Mouse (Mus musculus): ENCODE results near the gene Sobp. TPM values are rescaled to one million over a fixed set of nuclear protein-coding genes. Genes with fewer than 3 reads are reported as not detected.

Sobp gene
- polyA plus RNA-seq (2016; fragmentation: Nextera tagmentation; extraction: Ambion mirVana), result 1.3 TPM in 2 replicates

GRCm38 (mm10) chr10:43174326-43175155 is at the start of gene Sobp, which contains the start of gene 9030612E09Rik:
Sobp (minus strand) TSS chr10:43174530.
9030612E09Rik (plus strand) TSS chr10:43174704.
- WGBS, result under 1% methylated on average over 87 of the region's 91 CpGs
- Histone ChIP-seq H3K27ac (peak within 1 kb of the TSS; percentile 88), H3K36me3 (no peaks in the 10 kb centered on the region), H3K4me1 (peaks cover 25% of the 10 kb centered on the region), H3K27me3 (ENCODE audit: insufficient read depth, poor library complexity, severe bottlenecking) (peaks cover 53% of the 10 kb centered on the region), H3K4me3 (peak within 1 kb of the TSS; percentile 89), H3K9me3 (no peaks in the 10 kb centered on the region)
- peak; percentile 85 for DNase-seq (ENCODE audit: low spot score)

GRCm38 (mm10) chr10:43223391-43223790 is 49.1 kb upstream of the Sobp start:
- H3K9me3 ChIP-seq, result no peaks in the 10 kb centered on the region
- no peak for DNase-seq (ENCODE audit: low spot score)
- no peaks in the 10 kb centered on the region for H3K36me3 ChIP-seq
- 91% methylated on average over 2 of the region's 2 CpGs for WGBS
- H3K4me3 ChIP-seq, result no peak overlapping the region
- no peaks in the 10 kb centered on the region for H3K27me3 ChIP-seq (ENCODE audit: insufficient read depth, poor library complexity, severe bottlenecking)
- peaks cover 3% of the 10 kb centered on the region; the same call in 1 of the 2 replicates for H3K4me1 ChIP-seq
- H3K27ac ChIP-seq, result no peak overlapping the region

DNA sequence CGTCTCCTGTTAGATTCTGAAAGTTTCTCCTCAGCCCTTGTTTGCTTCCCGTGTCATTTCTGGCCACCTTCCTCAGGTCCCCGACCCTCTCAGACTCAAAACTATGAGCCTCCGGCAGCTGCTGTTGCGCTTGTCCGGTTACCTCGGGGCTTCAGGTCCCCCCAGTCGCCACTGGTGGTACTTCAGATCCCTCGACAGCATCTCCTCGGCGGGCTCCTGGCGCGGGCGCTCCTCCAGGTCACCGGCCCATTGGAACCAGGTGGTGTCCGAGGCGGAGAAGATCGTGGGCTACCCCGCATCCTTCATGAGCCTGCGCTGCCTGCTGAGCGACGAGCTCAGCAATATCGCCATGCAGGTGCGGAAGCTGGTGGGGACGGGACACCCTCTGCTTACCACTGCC is 47.3 kb upstream of the Sobp start:
- peak overlapping the region; percentile 97 for H3K27ac ChIP-seq
- peaks cover 3% of the 10 kb centered on the region; the same call in 1 of the 2 replicates for H3K4me1 ChIP-seq
- under 1% methylated on average over 25 of the region's 25 CpGs for WGBS
- no peaks in the 10 kb centered on the region for H3K36me3 ChIP-seq
- H3K9me3 ChIP-seq, result no peaks in the 10 kb centered on the region
- H3K4me3 ChIP-seq, result peak overlapping the region; percentile 87
- no peaks in the 10 kb centered on the region for H3K27me3 ChIP-seq (ENCODE audit: insufficient read depth, poor library complexity, severe bottlenecking)
- DNase-seq (ENCODE audit: low spot score), result no peak

GRCm38 (mm10) chr10:43220910-43221625 is 46.7 kb upstream of the Sobp start, which contains the start of gene Pdss2:
Pdss2 (plus strand) TSS chr10:43221486.
- peak within 1 kb of the TSS; percentile 87 for H3K4me3 ChIP-seq
- H3K9me3 ChIP-seq, result no peaks in the 10 kb centered on the region
- H3K4me1 ChIP-seq, result peaks cover 3% of the 10 kb centered on the region; the same call in 1 of the 2 replicates
- no peaks in the 10 kb centered on the region for H3K27me3 ChIP-seq (ENCODE audit: insufficient read depth, poor library complexity, severe bottlenecking)
- H3K36me3 ChIP-seq, result no peaks in the 10 kb centered on the region
- peak; percentile 98 for DNase-seq (ENCODE audit: low spot score)
- H3K27ac ChIP-seq, result peak within 1 kb of the TSS; percentile 97
- WGBS, result under 1% methylated on average over 50 of the region's 50 CpGs

DNA sequence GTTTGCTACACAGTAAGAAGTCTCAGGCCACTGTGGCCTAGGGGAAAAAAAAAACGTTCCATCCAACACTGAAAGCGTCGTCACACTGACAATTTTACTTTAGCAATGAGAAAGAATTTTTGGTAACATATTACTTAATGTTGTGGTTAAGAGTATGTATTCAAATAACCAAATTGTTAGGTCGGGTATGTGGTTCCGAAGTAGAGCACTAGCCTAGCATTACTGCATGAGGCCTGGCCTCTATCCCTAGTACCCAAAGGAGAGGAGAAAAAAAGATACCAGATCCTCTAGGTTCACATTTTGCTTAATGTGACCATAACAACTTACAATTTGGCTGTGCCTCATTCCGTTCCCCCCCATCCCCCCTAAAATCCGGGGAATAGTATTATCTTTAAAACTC is 46.1 kb upstream of the Sobp start:
- peak overlapping the region; percentile 97 for H3K27ac ChIP-seq
- DNase-seq (ENCODE audit: low spot score), result no peak
- WGBS, result 18% methylated on average over 7 of the region's 7 CpGs

DNA sequence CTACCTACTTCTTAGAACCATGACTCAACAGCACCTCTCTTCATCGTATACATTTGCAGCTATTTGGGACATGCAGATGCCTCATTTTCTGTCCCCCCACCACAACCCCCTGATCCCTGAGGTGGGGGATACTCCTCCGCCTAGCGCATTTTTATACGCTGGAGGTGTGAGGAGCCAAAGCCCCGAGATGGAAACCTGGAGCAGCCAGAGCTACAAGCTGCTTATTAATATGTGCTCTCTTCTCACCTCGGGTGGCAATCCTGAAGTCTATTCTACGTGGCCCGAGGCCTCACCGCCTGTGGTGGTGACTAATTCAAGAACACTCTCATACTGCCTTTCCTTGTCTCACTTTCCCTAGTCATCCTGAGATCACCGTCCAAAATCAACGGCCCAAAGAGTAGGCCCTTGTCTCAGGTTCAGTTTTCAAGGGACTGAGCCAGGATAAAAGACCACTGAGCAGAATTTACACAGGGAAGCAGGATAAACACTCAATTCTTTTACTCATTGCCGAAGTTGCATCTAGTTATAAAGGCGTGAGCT is 43.1 kb upstream of the Sobp start:
- no peaks in the 10 kb centered on the region for H3K27me3 ChIP-seq (ENCODE audit: insufficient read depth, poor library complexity, severe bottlenecking)
- H3K4me1 ChIP-seq, result peaks cover 3% of the 10 kb centered on the region; the same call in 1 of the 2 replicates
- no peaks in the 10 kb centered on the region for H3K9me3 ChIP-seq
- no peak overlapping the region for H3K27ac ChIP-seq
- 88% methylated on average over 13 of the region's 13 CpGs for WGBS
- no peak for DNase-seq (ENCODE audit: low spot score)
- H3K36me3 ChIP-seq, result no peaks in the 10 kb centered on the region
- H3K4me3 ChIP-seq, result no peak overlapping the region

More for the DNA sequence above, 46.1 kb upstream of the Sobp start:
- no peaks in the 10 kb centered on the region for H3K27me3 ChIP-seq (ENCODE audit: insufficient read depth, poor library complexity, severe bottlenecking)
- no peaks in the 10 kb centered on the region for H3K36me3 ChIP-seq
- H3K4me1 ChIP-seq, result peaks cover 3% of the 10 kb centered on the region; the same call in 1 of the 2 replicates
- peak overlapping the region; percentile 87 for H3K4me3 ChIP-seq
- H3K9me3 ChIP-seq, result no peaks in the 10 kb centered on the region

GRCm38 (mm10) chr10:43211866-43212265 is 37.5 kb upstream of the Sobp start:
- DNase-seq (ENCODE audit: low spot score), result no peak
- 33% methylated on average over 6 of the region's 6 CpGs for WGBS
- no peak overlapping the region for H3K27ac ChIP-seq
- H3K9me3 ChIP-seq, result no peaks in the 10 kb centered on the region
- H3K27me3 ChIP-seq (ENCODE audit: insufficient read depth, poor library complexity, severe bottlenecking), result no peaks in the 10 kb centered on the region
- H3K4me1 ChIP-seq, result no peaks in the 10 kb centered on the region
- H3K4me3 ChIP-seq, result no peak overlapping the region
- no peaks in the 10 kb centered on the region for H3K36me3 ChIP-seq

- H3K27me3 ChIP-seq (ENCODE audit: insufficient read depth, poor library complexity, severe bottlenecking), result no peaks in the 10 kb centered on the region
- 78% methylated on average over 3 of the region's 3 CpGs for WGBS
- no peaks in the 10 kb centered on the region for H3K9me3 ChIP-seq
- H3K4me1 ChIP-seq, result no peaks in the 10 kb centered on the region
- no peak overlapping the region for H3K27ac ChIP-seq
- no peaks in the 10 kb centered on the region for H3K36me3 ChIP-seq
- no peak for DNase-seq (ENCODE audit: low spot score)
- no peak overlapping the region for H3K4me3 ChIP-seq
These were observed 29.5 kb upstream of the Sobp start for GRCm38 (mm10) chr10:43203865-43204264.

DNA sequence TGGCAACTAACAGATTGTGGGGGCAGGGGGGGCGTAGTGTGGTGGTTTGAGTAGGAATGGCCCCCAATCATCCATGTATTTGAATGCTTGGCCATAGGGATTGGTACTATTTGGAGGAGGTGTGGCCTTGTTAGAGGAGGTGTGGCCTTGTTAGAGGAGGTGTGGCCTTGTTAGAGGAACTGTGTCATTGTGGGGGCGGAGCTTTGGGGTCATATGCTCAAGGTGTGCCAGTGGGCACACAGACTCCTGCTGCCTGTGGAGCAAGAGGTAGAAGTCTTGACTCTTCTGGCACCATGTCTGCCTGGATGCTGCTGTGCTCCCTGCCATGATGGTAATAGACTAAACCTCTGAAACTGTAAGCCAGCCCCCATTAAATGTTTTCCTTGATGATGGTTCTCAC is 25.9 kb upstream of the Sobp start:
- no peak for DNase-seq (ENCODE audit: low spot score)
- Histone ChIP-seq H3K4me3 (no peak overlapping the region), H3K27me3 (ENCODE audit: insufficient read depth, poor library complexity, severe bottlenecking) (no peaks in the 10 kb centered on the region), H3K9me3 (no peaks in the 10 kb centered on the region), H3K36me3 (no peaks in the 10 kb centered on the region), H3K27ac (no peak overlapping the region), H3K4me1 (no peaks in the 10 kb centered on the region)
- WGBS, result 81% methylated on average over 2 of the region's 2 CpGs

GRCm38 (mm10) chr10:43180313-43180912 is 6.1 kb upstream of the Sobp start:
- Histone ChIP-seq H3K36me3 (no peaks in the 10 kb centered on the region), H3K27me3 (ENCODE audit: insufficient read depth, poor library complexity, severe bottlenecking) (peaks cover 27% of the 10 kb centered on the region), H3K9me3 (no peaks in the 10 kb centered on the region), H3K27ac (no peak overlapping the region), H3K4me3 (no peak overlapping the region), H3K4me1 (0 out of 2 replicates have a peak, but pooled peaks cover under 1% of the 10 kb centered on the region)
- WGBS, result 58% methylated on average over 5 of the region's 5 CpGs
- DNase-seq (ENCODE audit: low spot score), result no peak

GRCm38 (mm10) chr10:43175156-43175601 is 849 bp upstream of the Sobp start:
- WGBS, result under 1% methylated on average over 18 of the region's 18 CpGs
- Histone ChIP-seq H3K27me3 (ENCODE audit: insufficient read depth, poor library complexity, severe bottlenecking) (peaks cover 53% of the 10 kb centered on the region), H3K4me3 (peak overlapping the region; percentile 89), H3K27ac (peak overlapping the region; percentile 88), H3K4me1 (peaks cover 25% of the 10 kb centered on the region), H3K9me3 (no peaks in the 10 kb centered on the region), H3K36me3 (no peaks in the 10 kb centered on the region)
- DNase-seq (ENCODE audit: low spot score), result no peak

- Histone ChIP-seq H3K4me3 (peak overlapping the region; percentile 89), H3K9me3 (no peaks in the 10 kb centered on the region), H3K27me3 (ENCODE audit: insufficient read depth, poor library complexity, severe bottlenecking) (peaks cover 53% of the 10 kb centered on the region), H3K4me1 (peaks cover 25% of the 10 kb centered on the region), H3K27ac (peak overlapping the region; percentile 88), H3K36me3 (no peaks in the 10 kb centered on the region)
- WGBS, result 0% methylated on average over 33 of the region's 38 CpGs
- no peak for DNase-seq (ENCODE audit: low spot score)
These were observed 453 bp downstream of the Sobp start for GRCm38 (mm10) chr10:43173828-43174325.

All from heart, embryonic 10.5 days (tissue).